Mouse (Mus musculus) adrenal gland, adult 18-20 months (tissue): ENCODE data around the gene Ascl2. TPM values are rescaled to one million over a fixed set of nuclear protein-coding genes. Genes with fewer than 3 reads are reported as not detected.

Experiments used
- DNase-seq, 2 experiments: peaks; one replicate each; pipeline ENCODE4 v3.0.0; 2021 to 2022; ENCODE audit warnings: low spot score in 2 of 2
- long read RNA-seq, 2 experiments: library from polyadenylated mRNA; stranded (forward); transcript quantifications; one replicate each; pipeline ENCODE4 v2.0.0; 2021
- total RNA-seq, 2 experiments: library from RNA; stranded (reverse); gene quantifications; 1 replicate in 1 of 2; 2 replicates in 1 of 2; pipeline ENCODE4 v1.2.3; 2021

Ascl2 gene
- under 1 TPM; 0.26 to 0.40 TPM for total RNA-seq
- long read RNA-seq, experiment 1, result 0 reads
- long read RNA-seq, experiment 2, partial matches to known transcripts, result 5 of 6 reads
- long read RNA-seq, experiment 2, other reads (novel, unspliced or antisense), result 0 of 6 reads

GRCm38 (mm10) chr7:142968809-142969511 lies at the start of gene Ascl2:
Ascl2 (minus strand) TSS chr7:142969264.
- DNase-seq, result peak; percentile 12 to 25

GRCm38 (mm10) chr7:143017181-143017580 lies 48.1 kb upstream of the Ascl2 start:
- no peak for DNase-seq

GRCm38 (mm10) chr7:143016424-143017142 lies 47.5 kb upstream of the Ascl2 start:
- DNase-seq, result no peak

GRCm38 (mm10) chr7:143015755-143016423 lies 46.8 kb upstream of the Ascl2 start:
- peak; percentile 25 to 55 for DNase-seq

GRCm38 (mm10) chr7:143014862-143015659 lies 46.0 kb upstream of the Ascl2 start:
- DNase-seq, result peak; percentile 41 to 57

GRCm38 (mm10) chr7:143013420-143014178 lies 44.5 kb upstream of the Ascl2 start:
- DNase-seq, result peak; percentile 64 to 72

- peak in 1 of 2 experiments; percentile 32 for DNase-seq
These were observed 43.3 kb upstream of the Ascl2 start for GRCm38 (mm10) chr7:143012230-143012875.

GRCm38 (mm10) chr7:143011226-143011625 lies 42.2 kb upstream of the Ascl2 start:
- DNase-seq, result no peak

GRCm38 (mm10) chr7:143009996-143010395 lies 40.9 kb upstream of the Ascl2 start:
- DNase-seq, result no peak

GRCm38 (mm10) chr7:143008996-143009665 lies 40.1 kb upstream of the Ascl2 start:
- DNase-seq, result no peak

GRCm38 (mm10) chr7:143008370-143008926 lies 39.4 kb upstream of the Ascl2 start:
- DNase-seq, result no peak

- DNase-seq, result peak; percentile 94 to 95
These were observed 38.7 kb upstream of the Ascl2 start for GRCm38 (mm10) chr7:143007599-143008369.

GRCm38 (mm10) chr7:143006756-143007598 lies 37.9 kb upstream of the Ascl2 start:
- DNase-seq, result no peak

- DNase-seq, result no peak
These were observed 37.2 kb upstream of the Ascl2 start for GRCm38 (mm10) chr7:143006097-143006755.

GRCm38 (mm10) chr7:143005344-143006096 lies 36.5 kb upstream of the Ascl2 start:
- no peak for DNase-seq
